Mouse (Mus musculus): ENCODE results near the gene Xpr1.

DNA sequence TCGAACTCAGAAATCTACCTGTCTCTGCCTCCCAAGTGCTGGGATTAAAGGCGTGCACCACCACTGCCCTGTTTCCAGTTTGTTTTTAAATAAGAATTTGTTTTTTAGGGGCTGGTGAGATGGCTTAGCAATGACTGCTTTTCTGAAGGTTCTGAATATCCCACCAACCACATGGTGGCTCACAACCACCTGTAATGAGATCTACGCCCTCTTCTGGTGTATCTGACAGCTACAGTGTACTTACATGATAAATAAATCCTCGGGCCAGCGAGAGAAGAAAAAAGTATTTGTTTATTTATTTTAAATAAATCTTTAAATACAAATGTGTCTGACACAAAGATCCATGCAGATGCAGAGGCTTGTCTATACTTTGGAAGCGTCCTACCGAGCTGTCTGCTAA is 40.3 kb upstream of the Xpr1 start:
- TF ChIP-seq CTCF (IDR thresholded peaks at IDR 0.05; ENCODE audit: control insufficient read depth, insufficient read depth, insufficient read length) (no peak), USF1 (IDR thresholded peaks at IDR 0.05; ENCODE audit: low read depth) (no peak), MAX (IDR thresholded peaks at IDR 0.05) (no peak), CEBPB (IDR thresholded peaks at IDR 0.05; ENCODE audit: low read depth) (no peak), MYOG (IDR thresholded peaks at IDR 0.05; ENCODE audit: control insufficient read depth, extremely low read depth, insufficient read length) (no peak), MYOD1 (IDR thresholded peaks at IDR 0.05; ENCODE audit: control insufficient read depth, insufficient read length, low read depth) (no peak)

Data from C2C12 (cell line).